Mouse (Mus musculus) gastrocnemius, postnatal 36 days (tissue): ENCODE measurements at regions not wholly inside any gene's neighbourhood (a gene's known extent, or its start where the extent isn't known, plus 50 kb on each side); places are given as distances from the start of the nearest gene placed in this dataset.

ENCODE experiments used
- DNase-seq, 2 experiments: peaks; one replicate each; pipeline ENCODE4 v3.0.0; 2022
- intact Hi-C: fragments of 180-260 bp; cut with DNase I; formaldehyde crosslinking; loops from one replicate; pipeline ENCODE4 v1.15.1; 2025

DNA sequence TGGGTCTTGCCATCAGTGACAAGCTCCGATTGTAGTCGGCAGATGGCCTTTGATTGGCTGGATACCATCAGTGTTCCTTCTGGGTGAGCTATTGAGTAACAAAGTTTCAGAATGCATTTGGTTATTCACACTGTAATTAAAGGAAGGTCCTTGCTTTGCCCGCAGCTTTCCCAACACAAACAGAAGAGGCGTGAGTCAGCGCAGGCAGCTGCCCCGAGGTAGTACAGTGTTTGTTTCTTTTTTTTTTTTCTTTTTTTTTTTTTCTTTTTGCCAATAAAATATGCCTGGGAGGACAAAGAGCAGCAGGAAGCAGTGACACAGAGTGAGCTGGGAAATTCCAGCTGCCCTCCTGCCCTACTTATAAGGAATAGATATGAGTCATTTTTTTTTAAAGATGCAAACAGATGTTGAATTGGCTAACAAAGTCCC is 152.3 kb upstream of the Tmc1 start:
- DNase-seq: peak in 1 of 2 experiments; percentile 11
- intact Hi-C loops: no loop called here

DNA sequence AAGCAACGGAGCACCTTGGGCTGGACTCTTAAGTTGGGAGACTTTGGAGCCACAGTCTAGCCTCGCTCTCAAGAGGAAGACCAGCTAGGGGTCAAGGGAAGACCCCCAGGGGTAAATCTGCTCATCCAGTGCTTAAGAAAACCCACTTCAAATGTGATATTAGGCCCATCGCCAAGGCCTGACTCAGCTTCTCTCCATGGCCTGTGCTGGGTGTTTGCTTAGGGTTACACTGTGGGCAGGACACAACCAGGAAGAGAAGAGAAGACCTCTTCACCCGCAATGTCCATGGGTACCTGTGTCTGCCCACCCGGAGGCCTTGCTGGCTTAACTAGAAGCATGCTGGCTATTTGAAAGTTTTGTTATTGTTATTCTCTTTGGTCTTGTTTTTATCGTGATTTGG is 151.0 kb upstream of the Tmc1 start:
- no peak for DNase-seq
- intact Hi-C loops: no loop called here

DNA sequence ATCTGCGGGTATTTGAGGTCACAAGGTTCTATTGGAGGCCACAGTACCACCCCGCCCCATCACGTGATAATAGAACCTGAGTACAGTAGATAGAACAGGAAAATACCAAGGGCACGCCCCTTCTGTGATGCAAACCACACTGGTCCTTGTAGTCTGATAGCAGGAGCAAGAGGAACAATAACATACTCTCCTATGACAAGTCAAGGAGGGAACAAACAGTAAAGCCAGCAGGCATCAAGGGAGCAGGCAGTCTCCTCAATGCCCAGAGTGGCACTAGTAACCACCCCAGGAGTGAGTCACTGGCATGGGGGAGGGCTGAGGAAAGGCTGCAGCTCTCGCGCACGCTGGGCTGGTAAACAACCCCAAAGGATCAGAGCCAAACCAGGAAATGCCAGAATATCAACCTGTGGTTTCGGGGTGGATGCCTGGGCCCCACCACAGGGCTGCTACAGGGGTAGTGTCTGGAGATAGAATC is 150.5 kb upstream of the Tmc1 start:
- intact Hi-C loops: no loop called here
- DNase-seq: no peak

DNA sequence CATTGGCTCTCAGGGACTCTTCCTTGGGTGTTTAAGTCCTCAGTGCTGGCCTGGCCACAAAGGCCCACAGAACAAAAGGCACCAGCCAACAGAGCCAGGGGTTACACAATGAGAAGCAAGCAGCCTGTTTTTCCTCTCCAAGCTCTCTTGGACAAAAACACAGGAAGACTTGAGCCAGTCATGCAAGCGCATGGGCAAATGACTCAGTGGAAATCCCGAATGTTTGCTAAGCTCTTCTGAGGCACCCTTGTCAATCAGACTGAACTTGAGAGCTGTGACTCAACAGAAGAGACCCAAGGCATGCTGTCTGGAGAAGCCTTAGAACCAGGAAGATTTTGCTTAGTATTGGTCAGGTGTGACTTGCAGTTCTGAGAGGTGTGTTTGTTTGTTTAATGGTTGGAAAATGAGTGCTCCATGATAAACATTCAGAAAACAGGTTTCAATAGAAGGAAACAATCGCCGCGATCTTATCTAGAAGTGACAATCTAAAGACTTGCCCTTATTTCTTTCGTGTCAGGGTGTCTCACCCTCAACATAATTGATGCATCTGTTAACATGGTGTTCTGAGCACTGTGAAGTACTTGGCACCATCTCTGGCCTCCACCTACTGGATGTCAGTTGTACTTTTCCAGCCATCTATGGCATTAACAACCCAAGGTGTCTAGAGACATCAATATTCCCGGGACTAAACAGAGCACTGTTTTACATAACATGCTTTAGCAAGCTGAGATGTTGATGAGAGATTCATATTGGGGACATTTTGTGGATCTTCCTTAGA is 124.0 kb upstream of the Tmc1 start:
- DNase-seq: peak in 1 of 2 experiments; percentile 16
- intact Hi-C loops: no loop called here

GRCm38 (mm10) chr19:21068381-21068780 is 114.4 kb upstream of the Tmc1 start:
- no peak for DNase-seq
- intact Hi-C loops: no loop called here

GRCm38 (mm10) chr19:21066432-21067113 is 112.6 kb upstream of the Tmc1 start:
- intact Hi-C loops: no loop called here
- no peak for DNase-seq

DNA sequence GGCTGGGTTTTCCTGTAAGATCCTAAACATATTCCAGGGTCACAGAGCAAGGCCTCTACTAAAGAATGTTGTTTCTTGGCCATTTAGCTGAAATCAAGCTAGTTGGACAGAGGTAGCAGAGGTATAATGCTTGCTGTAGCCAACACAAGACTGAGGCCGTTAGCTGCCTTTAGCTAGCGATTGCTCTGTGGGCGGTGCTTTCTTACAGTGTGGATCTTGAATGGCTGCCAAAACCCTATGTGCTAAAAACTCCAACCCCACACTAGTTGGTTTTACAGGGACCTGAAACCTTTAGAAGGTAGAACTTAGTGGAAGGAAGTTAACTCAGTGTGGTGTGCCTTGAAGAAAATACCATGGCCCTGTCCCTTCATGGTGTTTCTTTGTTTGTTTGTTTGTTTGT is 110.9 kb upstream of the Tmc1 start:
- DNase-seq: no peak
- intact Hi-C loops: no loop called here

- no peak for DNase-seq
- intact Hi-C loops: no loop called here
These were observed 99.9 kb upstream of the Tmc1 start for GRCm38 (mm10) chr19:21053597-21054544.

DNA sequence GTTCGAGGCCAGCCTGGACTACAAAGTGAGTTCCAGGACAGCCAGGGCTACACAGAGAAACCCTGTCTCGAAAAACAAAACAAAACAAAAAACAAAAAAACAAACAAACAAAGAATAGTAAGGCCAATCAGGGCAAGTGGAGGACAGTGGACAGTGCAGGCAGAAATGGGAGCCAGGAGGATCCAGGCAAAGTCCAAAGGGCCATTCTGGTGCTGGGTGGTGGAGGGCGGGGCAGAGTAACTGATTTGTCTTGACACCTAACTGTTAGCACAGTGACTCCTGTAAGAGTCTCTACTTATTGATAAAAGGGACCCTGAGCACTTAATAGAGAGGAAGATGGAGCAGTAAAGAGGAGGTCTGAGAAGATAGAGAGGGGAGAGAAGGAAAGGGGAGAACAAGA is 98.8 kb upstream of the Tmc1 start:
- no peak for DNase-seq
- intact Hi-C loops: no loop called here

- no peak for DNase-seq
- intact Hi-C loops: no loop called here
These were observed 97.9 kb upstream of the Tmc1 start for GRCm38 (mm10) chr19:21051872-21052271.

GRCm38 (mm10) chr19:21050994-21051721 is 97.2 kb upstream of the Tmc1 start:
- intact Hi-C loops: no loop called here
- DNase-seq: no peak

DNA sequence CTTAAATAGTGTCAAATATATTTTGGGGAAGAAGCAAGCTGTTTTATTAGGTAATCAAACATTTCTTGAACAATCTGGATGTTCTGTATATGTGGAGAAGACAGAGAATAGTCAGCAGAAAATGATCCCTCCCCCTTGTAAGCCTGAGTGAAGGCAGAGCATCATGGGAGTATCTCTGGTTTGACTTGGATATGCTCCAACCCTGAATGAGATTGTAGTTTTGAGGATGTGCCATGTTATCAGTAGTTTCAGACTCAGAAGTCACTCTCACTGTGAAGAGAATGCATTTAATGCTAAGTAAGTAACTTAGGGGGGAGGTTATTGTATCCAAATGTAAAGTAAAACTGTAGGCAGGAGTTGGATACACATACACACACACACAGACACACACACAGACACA is 95.3 kb upstream of the Tmc1 start:
- DNase-seq: no peak

GRCm38 (mm10) chr19:21045565-21045964 is 91.6 kb upstream of the Tmc1 start:
- DNase-seq: no peak
- intact Hi-C loops: no loop called here

More for the DNA sequence above, 95.3 kb upstream of the Tmc1 start:
- intact Hi-C loops: no loop called here

DNA sequence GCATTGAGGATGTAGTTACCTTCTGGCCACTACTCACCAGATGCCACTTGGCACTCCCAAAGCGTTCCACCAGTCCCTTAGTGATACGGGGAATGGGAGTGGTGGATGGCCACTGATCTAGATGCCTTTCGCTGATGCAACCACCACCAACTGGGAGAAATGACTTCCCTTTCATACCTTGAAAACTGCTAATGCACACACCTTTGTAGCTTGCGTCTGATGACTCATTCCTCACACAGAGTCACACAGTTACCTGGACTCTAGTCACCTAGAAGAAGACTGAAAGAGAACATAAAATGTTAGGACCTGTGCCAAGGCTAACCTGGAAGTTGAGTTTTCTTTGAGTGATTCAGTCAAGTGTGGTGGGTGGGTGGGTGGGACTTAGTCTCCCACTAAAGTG is 90.0 kb upstream of the Tmc1 start:
- intact Hi-C loops: no loop called here
- DNase-seq: no peak

DNA sequence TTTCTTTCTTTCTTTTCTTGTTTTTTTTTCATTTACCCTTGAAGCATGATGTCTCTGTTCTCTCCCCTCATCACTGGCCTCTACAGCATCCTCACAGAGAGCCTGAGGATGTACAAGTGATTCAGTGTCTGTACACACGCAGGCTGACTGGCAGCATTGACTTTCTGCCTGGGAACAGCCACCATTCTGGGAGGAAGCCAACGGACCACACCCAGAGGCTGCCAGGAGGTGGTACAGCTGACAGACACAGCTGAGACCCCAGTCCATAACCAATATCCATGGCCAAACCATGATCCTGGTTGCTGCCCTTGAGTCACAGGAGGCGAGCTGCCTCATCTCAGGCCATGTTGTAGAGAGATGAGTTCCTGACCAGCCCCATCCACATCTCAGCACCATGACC is 88.5 kb upstream of the Tmc1 start:
- no peak for DNase-seq
- intact Hi-C loops: no loop called here

- DNase-seq: no peak
- intact Hi-C loops: loop anchor here (5.0 to 10.0 kb wide), 3 partner anchors 100 to 527 kb away; partner anchors contain the start of gene Zfand5
These were observed 83.6 kb upstream of the Tmc1 start for GRCm38 (mm10) chr19:21037448-21038077.

GRCm38 (mm10) chr19:21036507-21037425 is 82.8 kb upstream of the Tmc1 start:
- peak; percentile 35 to 41 for DNase-seq
- intact Hi-C loops: loop anchor here (5.0 to 10.0 kb wide), 3 partner anchors 101 to 528 kb away; partner anchors contain the start of gene Zfand5

- DNase-seq: no peak
- intact Hi-C loops: loop anchor here (5.0 to 10.0 kb wide), 3 partner anchors 102 to 529 kb away; partner anchors contain the start of gene Zfand5
These were observed 81.5 kb upstream of the Tmc1 start for GRCm38 (mm10) chr19:21035505-21035904.
